Mouse (Mus musculus): Measurements from ENCODE around the gene 1700037C18Rik. TPM values are rescaled to one million over a fixed set of nuclear protein-coding genes. Genes with fewer than 3 reads are reported as not detected.

Gene 1700037C18Rik
- polyA plus RNA-seq (2015; fragmentation: Nextera tagmentation; extraction: Ambion mirVana) = 13.6 and 15.0 TPM in 2 replicates

GRCm38 (mm10) chr16:3908537-3909111 is at the start of gene 1700037C18Rik, which contains the start of gene Cluap1:
1700037C18Rik (minus strand) TSS chr16:3908689.
Cluap1 (plus strand) TSS chr16:3908801.
- Histone ChIP-seq H3K9me3 (no peaks in the 10 kb centered on the region), H3K4me3 (peak within 1 kb of the TSS; percentile 75), H3K4me2 (peak within 1 kb of the TSS; percentile 68), H3K9ac (peak within 1 kb of the TSS; percentile 83), H3K27me3 (replicated peaks) (no peaks in the 10 kb centered on the region), H3K36me3 (replicated peaks) (peaks cover 45% of the 10 kb centered on the region), H3K27ac (peak within 1 kb of the TSS; percentile 85), H3K4me1 (peaks cover 19% of the 10 kb centered on the region)
- WGBS = under 1% methylated on average over 33 of the region's 33 CpGs
- peak; percentile 96 for ATAC-seq (replicated peaks)

DNA sequence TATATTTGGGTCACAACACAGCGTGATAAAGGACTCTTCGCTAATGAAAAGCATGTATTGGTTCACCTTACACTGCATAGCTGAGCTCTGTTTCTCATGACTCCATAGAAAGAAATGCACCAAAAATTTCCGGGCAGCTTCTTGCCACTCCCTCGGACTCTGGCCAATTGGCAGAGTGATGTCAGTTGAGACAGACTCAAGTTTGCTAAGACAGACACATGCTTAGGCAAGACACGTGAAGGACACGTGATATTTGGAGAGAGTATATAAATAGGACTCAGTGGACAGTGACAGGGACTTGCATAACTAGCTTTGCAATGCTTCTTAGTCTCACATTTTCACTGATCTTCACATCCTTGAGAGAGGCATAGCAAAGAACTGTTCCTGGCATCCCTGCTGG is 47.9 kb upstream of the 1700037C18Rik start:
- 87% methylated on average over 6 of the region's 6 CpGs for WGBS
- H3K4me2 ChIP-seq = no peak overlapping the region
- H3K9ac ChIP-seq = no peak overlapping the region
- no peaks in the 10 kb centered on the region for H3K4me1 ChIP-seq
- no peak overlapping the region for H3K27ac ChIP-seq
- H3K36me3 ChIP-seq (replicated peaks) = no peaks in the 10 kb centered on the region
- no peaks in the 10 kb centered on the region for H3K9me3 ChIP-seq
- no peak for ATAC-seq (replicated peaks)
- no peak overlapping the region for H3K4me3 ChIP-seq
- no peaks in the 10 kb centered on the region for H3K27me3 ChIP-seq (replicated peaks)

DNA sequence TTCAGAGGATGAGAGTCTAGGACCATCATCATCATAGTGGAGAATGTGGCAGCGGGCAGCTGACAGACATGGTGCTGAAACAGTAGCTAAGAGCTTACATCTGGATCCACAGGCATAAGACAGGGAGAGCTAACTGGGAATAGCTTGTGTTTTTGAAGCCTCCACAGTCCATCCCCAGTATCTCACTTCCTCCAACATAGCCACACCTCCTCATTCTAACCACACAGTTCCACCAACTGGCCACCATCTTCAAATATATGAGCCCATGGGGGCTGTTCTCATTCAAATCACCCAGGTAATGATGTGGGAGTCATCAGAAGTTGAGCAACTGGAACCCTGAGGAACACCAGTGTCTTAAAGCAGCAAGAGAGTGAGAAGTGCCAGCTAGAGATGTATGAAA is 42.7 kb upstream of the 1700037C18Rik start:
- no peaks in the 10 kb centered on the region for H3K4me1 ChIP-seq
- WGBS = 90% methylated on average over 1 of the region's 1 CpGs
- H3K4me3 ChIP-seq = no peak overlapping the region
- no peak for ATAC-seq (replicated peaks)
- H3K27me3 ChIP-seq (replicated peaks) = no peaks in the 10 kb centered on the region
- H3K4me2 ChIP-seq = no peak overlapping the region
- no peaks in the 10 kb centered on the region for H3K36me3 ChIP-seq (replicated peaks)
- no peak overlapping the region for H3K27ac ChIP-seq
- no peaks in the 10 kb centered on the region for H3K9me3 ChIP-seq
- H3K9ac ChIP-seq = no peak overlapping the region

DNA sequence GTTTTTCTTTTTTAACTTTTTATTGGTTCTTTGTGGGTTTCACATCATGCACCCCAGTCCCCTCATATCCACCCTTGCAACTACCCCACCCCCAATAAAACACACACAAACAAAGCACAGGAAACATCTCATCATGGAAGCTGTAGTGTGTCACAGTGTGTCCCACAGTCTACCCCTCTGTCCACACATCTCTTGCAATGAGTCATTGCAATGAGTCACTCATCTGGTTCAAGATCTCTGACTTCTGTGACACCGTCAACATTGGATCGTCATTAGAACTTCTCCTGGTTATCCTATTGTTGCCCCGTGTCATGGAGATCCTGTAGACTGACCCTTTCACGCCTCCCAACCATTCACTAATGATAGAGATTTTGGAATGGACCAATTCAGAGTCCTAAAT is 26.2 kb upstream of the 1700037C18Rik start:
- ATAC-seq (replicated peaks) = no peak
- H3K36me3 ChIP-seq (replicated peaks) = peaks cover 44% of the 10 kb centered on the region
- 90% methylated on average over 4 of the region's 4 CpGs for WGBS

GRCm38 (mm10) chr16:3934091-3934490 is 25.6 kb upstream of the 1700037C18Rik start:
- H3K27me3 ChIP-seq (replicated peaks) = no peaks in the 10 kb centered on the region
- H3K9ac ChIP-seq = no peak overlapping the region
- 98% methylated on average over 1 of the region's 1 CpGs for WGBS
- H3K4me2 ChIP-seq = no peak overlapping the region
- peaks cover 45% of the 10 kb centered on the region for H3K36me3 ChIP-seq (replicated peaks)
- no peak overlapping the region for H3K27ac ChIP-seq
- no peak overlapping the region for H3K4me3 ChIP-seq
- no peaks in the 10 kb centered on the region for H3K9me3 ChIP-seq
- no peaks in the 10 kb centered on the region for H3K4me1 ChIP-seq
- ATAC-seq (replicated peaks) = no peak

More for the DNA sequence above, 26.2 kb upstream of the 1700037C18Rik start:
- no peak overlapping the region for H3K9ac ChIP-seq
- no peaks in the 10 kb centered on the region for H3K9me3 ChIP-seq
- no peak overlapping the region for H3K27ac ChIP-seq
- no peaks in the 10 kb centered on the region for H3K4me1 ChIP-seq
- no peaks in the 10 kb centered on the region for H3K27me3 ChIP-seq (replicated peaks)
- no peak overlapping the region for H3K4me2 ChIP-seq
- no peak overlapping the region for H3K4me3 ChIP-seq

DNA sequence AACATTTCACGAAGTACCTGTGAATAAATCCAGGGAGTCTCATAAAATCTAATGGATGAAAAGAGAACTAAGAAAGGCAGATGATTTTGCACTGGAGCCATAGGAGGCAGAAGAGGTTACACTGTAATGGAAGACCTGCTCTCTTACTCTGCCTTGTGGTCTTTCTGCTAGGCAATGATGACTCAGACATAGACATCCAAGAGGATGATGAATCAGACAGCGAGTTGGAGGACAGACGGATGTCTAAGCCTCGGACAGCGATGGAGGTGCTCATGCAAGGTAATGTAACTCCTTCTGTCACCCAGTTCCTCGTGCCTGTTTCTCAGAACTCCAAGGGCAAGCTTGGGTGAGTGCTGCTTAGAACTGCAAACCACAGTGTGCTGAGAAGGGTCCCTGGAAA is 25.0 kb upstream of the 1700037C18Rik start:
- no peaks in the 10 kb centered on the region for H3K9me3 ChIP-seq
- no peaks in the 10 kb centered on the region for H3K27me3 ChIP-seq (replicated peaks)
- H3K27ac ChIP-seq = no peak overlapping the region
- no peak overlapping the region for H3K9ac ChIP-seq
- H3K36me3 ChIP-seq (replicated peaks) = peaks cover 47% of the 10 kb centered on the region
- no peaks in the 10 kb centered on the region for H3K4me1 ChIP-seq
- no peak overlapping the region for H3K4me3 ChIP-seq
- H3K4me2 ChIP-seq = no peak overlapping the region
- no peak for ATAC-seq (replicated peaks)
- WGBS = 94% methylated on average over 6 of the region's 6 CpGs

DNA sequence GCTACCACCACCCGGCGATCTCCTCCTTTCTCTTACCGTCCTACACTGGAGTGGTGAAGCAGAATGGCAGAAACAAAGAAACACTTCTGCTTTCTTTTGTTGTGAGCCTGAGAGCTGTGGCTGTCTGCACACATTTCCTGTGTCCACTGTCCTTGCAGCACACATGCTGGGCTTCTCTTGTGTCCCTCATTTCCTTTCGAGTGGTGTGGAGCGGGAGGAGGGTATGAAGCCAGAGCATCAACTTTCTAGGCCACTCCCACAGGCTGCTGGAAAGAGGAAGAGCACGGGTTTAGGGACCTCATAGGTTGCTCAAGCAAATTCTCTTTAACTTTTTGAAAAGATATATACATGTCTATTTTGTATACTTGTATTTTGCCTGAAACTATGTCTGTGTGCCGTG is 20.7 kb upstream of the 1700037C18Rik start:
- Histone ChIP-seq H3K4me2 (no peak overlapping the region), H3K9me3 (no peaks in the 10 kb centered on the region), H3K27me3 (replicated peaks) (no peaks in the 10 kb centered on the region), H3K9ac (no peak overlapping the region), H3K36me3 (replicated peaks) (peaks cover 60% of the 10 kb centered on the region), H3K27ac (no peak overlapping the region), H3K4me1 (no peaks in the 10 kb centered on the region), H3K4me3 (no peak overlapping the region)
- no peak for ATAC-seq (replicated peaks)
- WGBS = 74% methylated on average over 7 of the region's 7 CpGs

- 75% methylated on average over 1 of the region's 1 CpGs for WGBS
- ATAC-seq (replicated peaks) = no peak
- peaks cover 58% of the 10 kb centered on the region for H3K36me3 ChIP-seq (replicated peaks)
Measured at GRCm38 (mm10) chr16:3928582-3928981, 20.1 kb upstream of the 1700037C18Rik start.

GRCm38 (mm10) chr16:3923966-3924365 is 15.5 kb upstream of the 1700037C18Rik start:
- 92% methylated on average over 4 of the region's 4 CpGs for WGBS
- Histone ChIP-seq H3K4me2 (no peak overlapping the region), H3K27ac (no peak overlapping the region), H3K27me3 (replicated peaks) (no peaks in the 10 kb centered on the region), H3K9ac (no peak overlapping the region), H3K36me3 (replicated peaks) (peaks cover 55% of the 10 kb centered on the region), H3K4me3 (no peak overlapping the region), H3K4me1 (no peaks in the 10 kb centered on the region), H3K9me3 (no peaks in the 10 kb centered on the region)
- no peak for ATAC-seq (replicated peaks)

More at GRCm38 (mm10) chr16:3928582-3928981, 20.1 kb upstream of the 1700037C18Rik start:
- no peak overlapping the region for H3K4me2 ChIP-seq
- no peaks in the 10 kb centered on the region for H3K27me3 ChIP-seq (replicated peaks)
- no peak overlapping the region for H3K27ac ChIP-seq
- no peak overlapping the region for H3K4me3 ChIP-seq
- no peaks in the 10 kb centered on the region for H3K9me3 ChIP-seq
- H3K4me1 ChIP-seq = no peaks in the 10 kb centered on the region
- H3K9ac ChIP-seq = no peak overlapping the region

GRCm38 (mm10) chr16:3923515-3923914 is 15.0 kb upstream of the 1700037C18Rik start:
- 98% methylated on average over 3 of the region's 3 CpGs for WGBS
- no peaks in the 10 kb centered on the region for H3K27me3 ChIP-seq (replicated peaks)
- H3K4me2 ChIP-seq = no peak overlapping the region
- no peaks in the 10 kb centered on the region for H3K4me1 ChIP-seq
- H3K27ac ChIP-seq = no peak overlapping the region
- no peak overlapping the region for H3K9ac ChIP-seq
- H3K36me3 ChIP-seq (replicated peaks) = peaks cover 53% of the 10 kb centered on the region
- H3K9me3 ChIP-seq = no peaks in the 10 kb centered on the region
- H3K4me3 ChIP-seq = no peak overlapping the region
- ATAC-seq (replicated peaks) = no peak

DNA sequence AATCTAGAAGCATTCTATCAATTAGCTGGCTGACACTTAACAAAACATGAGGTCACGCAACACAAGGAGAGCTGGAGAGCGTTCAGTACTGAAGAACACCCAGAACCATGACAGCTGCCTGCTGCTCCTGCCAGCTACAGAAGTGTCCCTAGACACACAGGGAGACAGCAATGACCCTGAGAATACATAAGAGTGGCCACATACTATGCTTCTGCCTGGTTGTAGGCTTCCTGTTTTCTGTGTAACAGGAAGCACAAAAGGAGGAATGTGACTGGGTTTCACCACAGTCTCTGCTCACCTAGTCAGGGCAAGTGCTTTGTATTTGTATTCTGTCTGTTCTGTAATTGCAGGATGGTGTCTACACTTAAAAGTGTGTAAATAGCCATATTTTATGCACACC is 12.3 kb upstream of the 1700037C18Rik start:
- no peak for ATAC-seq (replicated peaks)
- Histone ChIP-seq H3K4me2 (no peak overlapping the region), H3K27ac (no peak overlapping the region), H3K9ac (no peak overlapping the region), H3K27me3 (replicated peaks) (no peaks in the 10 kb centered on the region), H3K4me3 (no peak overlapping the region), H3K9me3 (no peaks in the 10 kb centered on the region), H3K4me1 (no peaks in the 10 kb centered on the region), H3K36me3 (replicated peaks) (peaks cover 51% of the 10 kb centered on the region)
- 94% methylated on average over 2 of the region's 2 CpGs for WGBS

DNA sequence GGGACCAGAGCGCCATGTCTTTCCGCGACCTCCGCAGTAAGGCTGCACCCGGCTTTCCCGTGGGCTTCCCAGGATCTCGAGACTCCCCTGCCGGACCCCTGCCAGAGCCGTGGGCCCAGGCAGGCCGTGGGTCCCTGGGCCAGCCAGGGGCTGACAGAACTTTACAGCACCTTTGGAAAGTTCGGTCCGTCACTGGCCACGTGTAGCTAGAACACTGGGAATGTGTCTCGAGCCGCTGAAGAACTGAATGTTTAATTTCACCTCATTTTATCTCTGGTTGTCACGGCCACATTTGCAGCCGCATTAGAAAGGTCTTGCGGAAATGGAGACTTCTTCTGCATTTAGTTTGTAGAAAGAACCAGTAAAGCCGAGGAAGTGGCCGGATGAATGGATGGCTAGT is 629 bp upstream of the 1700037C18Rik start:
- Histone ChIP-seq H3K4me1 (peaks cover 19% of the 10 kb centered on the region), H3K9ac (peak overlapping the region; percentile 83), H3K4me2 (peak overlapping the region; percentile 68), H3K36me3 (replicated peaks) (peaks cover 46% of the 10 kb centered on the region), H3K9me3 (no peaks in the 10 kb centered on the region), H3K27ac (peak overlapping the region; percentile 85), H3K4me3 (peak overlapping the region; percentile 75), H3K27me3 (replicated peaks) (no peaks in the 10 kb centered on the region)
- ATAC-seq (replicated peaks) = no peak
- WGBS = 9% methylated on average over 20 of the region's 20 CpGs

- H3K4me3 ChIP-seq = 0 out of 2 replicates have a peak overlapping the region, but pooled peaks have one; percentile 75
- no peak for ATAC-seq (replicated peaks)
- peaks cover 19% of the 10 kb centered on the region for H3K4me1 ChIP-seq
- no peaks in the 10 kb centered on the region for H3K27me3 ChIP-seq (replicated peaks)
- H3K9ac ChIP-seq = no peak overlapping the region
- 77% methylated on average over 2 of the region's 2 CpGs for WGBS
- no peaks in the 10 kb centered on the region for H3K9me3 ChIP-seq
- H3K4me2 ChIP-seq = no peak overlapping the region
- H3K36me3 ChIP-seq (replicated peaks) = peaks cover 34% of the 10 kb centered on the region
- no peak overlapping the region for H3K27ac ChIP-seq
Measured at GRCm38 (mm10) chr16:3907471-3907870, 1.0 kb downstream of the 1700037C18Rik start.

All from midbrain, embryonic 15.5 days (tissue).